Mouse (Mus musculus) urinary bladder, adult 2 months (tissue): ENCODE results near the gene Rarb. TPM values are rescaled to one million over a fixed set of nuclear protein-coding genes. Genes with fewer than 3 reads are reported as not detected.

Experiments
- DNase-seq: peaks from one replicate; pipeline ENCODE4 v3.0.0; 2022; ENCODE audit warnings: low spot score
- polyA plus RNA-seq: library from polyadenylated mRNA; depleted of rRNA; stranded (reverse); fragments of >200 nt; gene quantifications from 2 replicates; pipeline ENCODE4 v1.2.3, GENCODE M21; 2012

The Rarb gene
- polyA plus RNA-seq, 1 experiment: 14.3 TPM

GRCm38 (mm10) chr14:16434396-16435171 lies 384.4 kb downstream of the Rarb start:
- DNase-seq: no peak

GRCm38 (mm10) chr14:16433206-16433605 lies 385.8 kb downstream of the Rarb start:
- DNase-seq: no peak

GRCm38 (mm10) chr14:16432550-16432949 lies 386.4 kb downstream of the Rarb start:
- DNase-seq: no peak

GRCm38 (mm10) chr14:16431941-16432499 lies 386.9 kb downstream of the Rarb start:
- no peak for DNase-seq

GRCm38 (mm10) chr14:16427569-16427968 lies 391.4 kb downstream of the Rarb start:
- no peak for DNase-seq

- no peak for DNase-seq
Measured at GRCm38 (mm10) chr14:16414163-16414562, 404.8 kb downstream of the Rarb start.

- DNase-seq: no peak
Measured at GRCm38 (mm10) chr14:16405187-16405586, 413.8 kb downstream of the Rarb start.

GRCm38 (mm10) chr14:16384783-16385182 lies 434.2 kb downstream of the Rarb start:
- DNase-seq: no peak
